Mouse (Mus musculus) liver, embryonic 13.5 days (tissue): ENCODE results near the gene Sema4c. TPM values are rescaled to one million over a fixed set of nuclear protein-coding genes. Genes with fewer than 3 reads are reported as not detected.

Experiments
- ATAC-seq: fragments of 200-750 bp; cut with Nextera tagmentation; 2 replicates; pipeline ENCODE4 v1.8.0; 2017; ENCODE audit warnings: low read depth, mild to moderate bottlenecking, moderate number of reproducible peaks, moderate library complexity
- DNase-seq: peaks from one replicate; pipeline ENCODE4 v3.0.0; 2022
- H3K27ac ChIP-seq: fragments of 300-500 bp; sonication (generic); 2 replicates; pipeline ENCODE4 v1.5.1; 2015; ENCODE audit warnings: moderate library complexity, mild to moderate bottlenecking, inconsistent platforms
- H3K27me3 ChIP-seq: fragments of 300-500 bp; sonication (generic); 2 replicates; pipeline ENCODE4 v1.6.1; 2015; ENCODE audit warnings: mild to moderate bottlenecking, inconsistent platforms
- H3K36me3 ChIP-seq: fragments of 300-500 bp; sonication (generic); 2 replicates; pipeline ENCODE4 v1.6.1; 2015; ENCODE audit warnings: mild to moderate bottlenecking, inconsistent platforms
- H3K4me1 ChIP-seq: fragments of 300-500 bp; sonication (generic); replicated peaks from 2 replicates; pipeline ENCODE4 v1.6.1; 2015; ENCODE audit warnings: inconsistent platforms
- H3K4me2 ChIP-seq: fragments of 300-500 bp; sonication (generic); 2 replicates; pipeline ENCODE4 v1.6.1; 2015; ENCODE audit warnings: inconsistent platforms, mild to moderate bottlenecking, moderate library complexity
- H3K4me3 ChIP-seq: fragments of 300-500 bp; sonication (generic); replicated peaks from 2 replicates; pipeline ENCODE4 v1.5.1; 2015; ENCODE audit warnings: mild to moderate bottlenecking, inconsistent platforms
- H3K9ac ChIP-seq: fragments of 300-500 bp; sonication (generic); 2 replicates; pipeline ENCODE4 v1.6.1; 2015; ENCODE audit warnings: mild to moderate bottlenecking, inconsistent platforms
- H3K9me3 ChIP-seq: fragments of 300-500 bp; sonication (generic); replicated peaks from 2 replicates; pipeline ENCODE4 v1.6.1; 2016; ENCODE audit warnings: inconsistent platforms
- WGBS: fragments of 180-500 bp; shearing (Covaris S2); methylation state at CpG from one replicate; pipeline ENCODE4 v1.1.7; 2015; ENCODE audit not compliant: insufficient replicate concordance; 5-methylcytosine and 5-hydroxymethylcytosine counted together
- polyA plus RNA-seq: library from polyadenylated mRNA; unstranded; fragments of >200 nt; fragmentation: Nextera tagmentation; extraction: Ambion mirVana; gene quantifications from 2 replicates; pipeline ENCODE4 v1.2.1, GENCODE M21; 2015

Gene Sema4c
- polyA plus RNA-seq, 1 experiment from 2014 or later = 1.8 TPM

- Histone ChIP-seq H3K27me3 (no peaks in the 10 kb centered on the region), H3K4me1 (peaks cover 10% of the 10 kb centered on the region; the same call in 1 of the 2 replicates), H3K9ac (no peak overlapping the region), H3K9me3 (no peaks in the 10 kb centered on the region), H3K36me3 (peaks cover 4% of the 10 kb centered on the region; the same call in 1 of the 2 replicates), H3K27ac (no peak overlapping the region), H3K4me2 (no peak overlapping the region), H3K4me3 (no peak overlapping the region)
- WGBS = 78% methylated on average over 6 of the region's 6 CpGs
- ATAC-seq (no peak), DNase-seq (no peak)
Measured at GRCm38 (mm10) chr1:36533546-36533945, 24.6 kb downstream of the Sema4c start.

DNA sequence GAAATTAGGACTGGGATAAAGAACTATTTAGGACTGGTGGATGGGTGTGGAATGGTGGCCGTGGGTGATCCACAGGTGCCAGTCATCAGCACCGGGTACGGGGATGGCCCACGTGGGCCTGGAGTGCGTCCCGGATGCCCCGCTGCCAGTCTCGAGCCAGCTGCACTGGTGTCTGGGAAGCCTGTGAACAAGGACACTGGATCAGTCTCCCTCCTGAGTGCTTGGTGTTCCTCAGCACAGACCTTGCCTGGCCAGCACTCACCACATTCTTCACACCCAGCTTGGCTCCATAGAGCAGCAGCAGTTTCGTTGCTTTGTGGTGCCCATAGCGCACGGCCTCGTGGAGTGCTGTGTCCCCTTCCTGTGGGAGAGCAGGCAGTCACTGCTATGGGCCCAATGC lies 26.7 kb downstream of the Sema4c start:
- ATAC-seq = no peak
- DNase-seq = no peak
- Histone ChIP-seq H3K27me3 (no peaks in the 10 kb centered on the region), H3K36me3 (no peaks in the 10 kb centered on the region), H3K4me2 (no peak overlapping the region), H3K4me1 (peaks cover 10% of the 10 kb centered on the region; the same call in 1 of the 2 replicates), H3K27ac (no peak overlapping the region), H3K4me3 (no peak overlapping the region), H3K9ac (no peak overlapping the region), H3K9me3 (no peaks in the 10 kb centered on the region)
- 85% methylated on average over 12 of the region's 12 CpGs for WGBS

- no peaks in the 10 kb centered on the region for H3K9me3 ChIP-seq
- no peak overlapping the region for H3K9ac ChIP-seq
- WGBS = 80% methylated on average over 7 of the region's 7 CpGs
- DNase-seq = no peak
- no peak overlapping the region for H3K4me2 ChIP-seq
- no peak for ATAC-seq
- no peak overlapping the region for H3K4me3 ChIP-seq
- no peaks in the 10 kb centered on the region for H3K27me3 ChIP-seq
- H3K36me3 ChIP-seq = peaks cover 5% of the 10 kb centered on the region
- H3K27ac ChIP-seq = no peak overlapping the region
- H3K4me1 ChIP-seq = peaks cover 8% of the 10 kb centered on the region; the same call in 1 of the 2 replicates
Measured at GRCm38 (mm10) chr1:36530962-36531361, 27.2 kb downstream of the Sema4c start.

DNA sequence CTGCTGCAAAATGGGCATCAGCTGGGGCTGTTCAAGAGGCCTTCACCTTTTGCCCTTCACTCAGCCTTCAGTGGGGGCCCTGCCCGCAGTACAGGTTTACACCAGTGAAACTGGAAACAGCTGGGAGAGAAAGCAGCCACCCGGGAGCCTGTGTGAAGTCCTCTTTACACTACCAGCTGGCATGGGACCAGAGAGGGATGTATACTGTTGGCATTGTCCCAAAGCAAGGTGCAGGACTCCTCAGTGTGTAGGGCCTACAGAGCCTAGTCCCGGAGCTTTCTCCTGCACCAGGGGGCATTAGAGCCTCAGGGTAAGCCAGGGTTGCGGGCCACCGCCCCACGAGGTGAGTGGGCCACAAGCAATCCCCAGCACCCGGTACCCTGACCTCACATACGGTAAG lies 27.7 kb downstream of the Sema4c start:
- H3K4me3 ChIP-seq = no peak overlapping the region
- ATAC-seq (0 out of 2 replicates have a peak, but pooled peaks have one; percentile 4), DNase-seq (no peak)
- H3K9me3 ChIP-seq = no peaks in the 10 kb centered on the region
- H3K9ac ChIP-seq = no peak overlapping the region
- 82% methylated on average over 8 of the region's 8 CpGs for WGBS
- H3K27me3 ChIP-seq = no peaks in the 10 kb centered on the region
- no peak overlapping the region for H3K4me2 ChIP-seq
- no peak overlapping the region for H3K27ac ChIP-seq
- peaks cover 10% of the 10 kb centered on the region for H3K36me3 ChIP-seq
- H3K4me1 ChIP-seq = peaks cover 10% of the 10 kb centered on the region; the same call in 1 of the 2 replicates

DNA sequence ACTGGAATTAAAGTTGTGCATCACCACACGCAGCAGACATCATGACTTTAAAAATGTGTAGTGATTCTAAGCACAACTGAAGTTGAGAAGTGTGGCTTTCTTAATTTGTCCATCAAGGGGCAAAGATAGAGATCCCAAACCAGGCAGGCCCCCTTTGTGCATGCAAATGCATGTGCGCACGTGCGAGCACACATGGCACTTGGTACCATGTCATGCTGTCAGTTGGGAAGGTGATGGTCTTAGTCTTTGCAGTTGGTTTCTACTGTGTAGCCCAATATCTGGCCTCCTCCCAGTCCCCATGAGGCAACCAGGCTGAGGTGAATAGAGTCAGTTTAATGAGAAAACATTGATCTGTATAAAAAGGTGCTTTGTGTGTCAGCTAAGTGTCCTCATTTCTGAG lies 28.3 kb downstream of the Sema4c start:
- WGBS = 79% methylated on average over 4 of the region's 4 CpGs
- H3K9ac ChIP-seq = no peak overlapping the region
- no peaks in the 10 kb centered on the region for H3K9me3 ChIP-seq

GRCm38 (mm10) chr1:36529274-36529673 lies 28.9 kb downstream of the Sema4c start:
- Histone ChIP-seq H3K27ac (no peak overlapping the region), H3K9ac (no peak overlapping the region), H3K4me1 (peaks cover 10% of the 10 kb centered on the region; the same call in 1 of the 2 replicates), H3K36me3 (peaks cover 22% of the 10 kb centered on the region), H3K27me3 (no peaks in the 10 kb centered on the region), H3K4me2 (no peak overlapping the region), H3K4me3 (no peak overlapping the region), H3K9me3 (no peaks in the 10 kb centered on the region)
- no peak for ATAC-seq
- DNase-seq = no peak
- WGBS = 79% methylated on average over 4 of the region's 4 CpGs

More for the DNA sequence above, 28.3 kb downstream of the Sema4c start:
- peaks cover 16% of the 10 kb centered on the region for H3K36me3 ChIP-seq
- H3K27me3 ChIP-seq = no peaks in the 10 kb centered on the region
- H3K4me3 ChIP-seq = no peak overlapping the region
- H3K4me1 ChIP-seq = peaks cover 13% of the 10 kb centered on the region; the same call in 1 of the 2 replicates
- ATAC-seq = no peak
- no peak for DNase-seq
- no peak overlapping the region for H3K4me2 ChIP-seq
- no peak overlapping the region for H3K27ac ChIP-seq

GRCm38 (mm10) chr1:36528351-36528750 lies 29.8 kb downstream of the Sema4c start:
- no peak overlapping the region for H3K4me2 ChIP-seq
- H3K27ac ChIP-seq = no peak overlapping the region
- H3K36me3 ChIP-seq = peaks cover 31% of the 10 kb centered on the region
- 57% methylated on average over 1 of the region's 1 CpGs for WGBS
- H3K27me3 ChIP-seq = no peaks in the 10 kb centered on the region
- no peak for DNase-seq
- H3K9ac ChIP-seq = no peak overlapping the region
- H3K4me1 ChIP-seq = peaks cover 10% of the 10 kb centered on the region; the same call in 1 of the 2 replicates
- no peaks in the 10 kb centered on the region for H3K9me3 ChIP-seq
- no peak for ATAC-seq
- H3K4me3 ChIP-seq = no peak overlapping the region

- WGBS = 82% methylated on average over 10 of the region's 10 CpGs
- H3K4me2 ChIP-seq = no peak overlapping the region
- no peak overlapping the region for H3K27ac ChIP-seq
- no peak overlapping the region for H3K4me3 ChIP-seq
- peaks cover 10% of the 10 kb centered on the region; the same call in 1 of the 2 replicates for H3K4me1 ChIP-seq
- ATAC-seq (no peak), DNase-seq (no peak)
- no peaks in the 10 kb centered on the region for H3K9me3 ChIP-seq
- peaks cover 46% of the 10 kb centered on the region for H3K36me3 ChIP-seq
- no peaks in the 10 kb centered on the region for H3K27me3 ChIP-seq
- H3K9ac ChIP-seq = no peak overlapping the region
Measured at GRCm38 (mm10) chr1:36526903-36527302, 31.2 kb downstream of the Sema4c start.

DNA sequence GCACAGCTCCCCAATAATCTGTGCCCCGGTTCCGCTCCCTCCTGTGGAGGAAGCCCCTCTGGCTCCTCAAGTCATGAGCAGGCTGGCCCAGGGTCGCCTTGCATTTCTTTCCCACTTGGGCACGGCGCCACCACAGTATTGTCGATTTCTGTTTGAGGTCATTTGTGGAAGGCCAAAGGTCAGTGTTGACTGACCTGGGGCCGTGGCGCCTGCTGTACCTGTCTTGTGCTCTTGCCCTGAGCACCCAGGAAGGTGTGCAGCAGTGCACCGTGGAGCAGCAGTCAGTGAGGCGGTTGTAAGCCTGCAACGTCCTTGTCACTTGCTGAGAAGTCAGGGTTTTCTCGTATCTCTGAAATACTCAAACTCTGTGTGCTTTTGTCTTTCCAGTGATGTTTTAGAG lies 32.4 kb downstream of the Sema4c start:
- Histone ChIP-seq H3K4me1 (peaks cover 10% of the 10 kb centered on the region; the same call in 1 of the 2 replicates), H3K4me2 (no peak overlapping the region), H3K27ac (no peak overlapping the region), H3K27me3 (no peaks in the 10 kb centered on the region), H3K4me3 (no peak overlapping the region), H3K9ac (no peak overlapping the region), H3K9me3 (no peaks in the 10 kb centered on the region), H3K36me3 (peaks cover 57% of the 10 kb centered on the region)
- ATAC-seq (no peak), DNase-seq (no peak)
- WGBS = 78% methylated on average over 12 of the region's 12 CpGs

DNA sequence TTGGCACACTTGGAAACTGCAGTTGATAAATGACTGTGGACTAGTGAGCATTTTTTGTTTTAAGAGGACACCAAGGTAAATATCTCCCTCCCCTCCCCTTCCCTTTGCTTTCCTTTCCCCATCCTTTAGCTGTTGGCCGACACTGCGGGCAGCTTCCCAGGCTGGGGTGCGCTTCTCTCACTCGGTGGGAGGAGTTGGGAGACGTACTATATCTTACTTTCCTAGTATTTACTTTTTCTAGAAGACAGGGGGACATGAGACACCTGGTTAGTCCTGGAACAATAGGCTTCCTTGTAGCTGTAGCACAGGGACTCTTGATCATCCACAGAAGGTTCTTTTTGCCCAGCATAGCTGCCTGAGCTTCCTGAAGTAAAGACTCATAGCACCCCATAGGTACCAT lies 34.1 kb downstream of the Sema4c start:
- Histone ChIP-seq H3K4me1 (peaks cover 10% of the 10 kb centered on the region; the same call in 1 of the 2 replicates), H3K9me3 (no peaks in the 10 kb centered on the region), H3K9ac (no peak overlapping the region), H3K36me3 (peaks cover 74% of the 10 kb centered on the region), H3K27ac (no peak overlapping the region), H3K4me3 (no peak overlapping the region), H3K4me2 (no peak overlapping the region), H3K27me3 (no peaks in the 10 kb centered on the region)
- DNase-seq = no peak
- ATAC-seq = no peak
- 87% methylated on average over 5 of the region's 5 CpGs for WGBS

DNA sequence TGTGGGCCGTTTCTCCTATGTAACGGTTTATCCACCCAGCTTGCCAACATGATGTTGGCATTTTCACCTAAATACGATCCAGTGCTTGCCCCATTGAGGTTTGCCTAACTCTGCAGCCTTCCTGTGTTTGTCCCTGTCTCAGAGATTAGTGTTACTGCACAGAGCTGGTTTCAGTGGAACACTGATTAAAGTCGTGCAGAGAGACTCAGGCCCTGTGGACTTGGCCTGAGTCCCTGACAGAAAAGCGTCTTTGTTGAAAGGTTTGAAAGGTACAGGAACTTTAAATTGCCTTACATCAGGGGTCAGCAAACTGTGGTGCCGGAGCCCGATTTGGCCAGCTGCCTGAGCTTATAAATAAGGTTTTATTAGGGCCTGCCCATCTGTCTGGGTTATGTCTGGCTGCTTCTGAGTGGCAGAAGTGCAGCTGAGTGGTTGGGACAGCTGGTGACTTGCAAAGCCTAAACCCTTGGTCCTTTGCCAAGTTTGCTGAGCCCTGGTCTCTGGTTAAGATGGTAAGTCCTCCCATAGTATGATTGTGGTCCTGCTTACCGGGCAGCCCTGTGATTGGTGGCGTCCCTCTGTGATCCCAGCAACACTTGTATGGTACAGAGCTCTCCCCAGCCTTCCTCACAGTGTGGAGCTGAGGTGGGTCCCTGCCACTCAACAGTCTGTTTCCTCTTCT lies 34.7 kb downstream of the Sema4c start:
- H3K9ac ChIP-seq = no peak overlapping the region
- no peaks in the 10 kb centered on the region for H3K9me3 ChIP-seq
- H3K27ac ChIP-seq = no peak overlapping the region
- DNase-seq (no peak), ATAC-seq (no peak)
- H3K4me3 ChIP-seq = no peak overlapping the region
- peaks cover 10% of the 10 kb centered on the region; the same call in 1 of the 2 replicates for H3K4me1 ChIP-seq
- peaks cover 80% of the 10 kb centered on the region for H3K36me3 ChIP-seq
- H3K4me2 ChIP-seq = no peak overlapping the region
- WGBS = 72% methylated on average over 9 of the region's 9 CpGs
- no peaks in the 10 kb centered on the region for H3K27me3 ChIP-seq

GRCm38 (mm10) chr1:36522210-36522609 lies 35.9 kb downstream of the Sema4c start:
- Histone ChIP-seq H3K4me3 (no peak overlapping the region), H3K27ac (no peak overlapping the region), H3K9ac (no peak overlapping the region), H3K4me2 (no peak overlapping the region), H3K36me3 (peaks cover 81% of the 10 kb centered on the region), H3K9me3 (no peaks in the 10 kb centered on the region), H3K4me1 (peaks cover 7% of the 10 kb centered on the region; the same call in 1 of the 2 replicates), H3K27me3 (no peaks in the 10 kb centered on the region)
- no peak for DNase-seq
- WGBS = 87% methylated on average over 7 of the region's 7 CpGs
- no peak for ATAC-seq
